Mouse (Mus musculus) liver (tissue): ENCODE results near the gene Prkd2.

Experiments
- DNase-seq: peaks from one replicate; pipeline ENCODE4 v3.0.0-alpha.2; 2020; ENCODE audit warnings: mixed read lengths

The Prkd2 gene

DNA sequence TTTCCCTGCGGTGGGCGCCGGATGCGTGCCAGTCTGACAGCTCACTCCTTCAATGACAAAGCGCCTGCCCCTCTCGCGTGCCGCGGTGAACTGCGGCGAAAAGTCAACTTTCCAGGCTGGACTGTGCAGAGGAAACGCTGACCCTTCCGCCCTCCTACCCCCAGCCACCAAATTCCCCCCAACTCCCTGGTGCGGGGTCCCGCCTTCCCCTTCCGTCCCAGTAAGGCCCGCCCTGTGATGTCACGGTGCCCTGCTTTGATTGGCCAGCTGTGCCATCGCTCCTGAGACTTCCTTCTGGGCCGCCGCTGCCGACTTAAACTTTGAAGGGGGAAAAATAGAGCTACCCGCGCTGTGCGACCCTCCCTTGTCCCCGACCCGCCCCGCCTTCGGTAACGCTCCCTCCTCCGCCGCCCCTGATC lies at the start of gene Prkd2:
Prkd2 (plus strand) TSS at position 258 of the 419 bp plus-strand sequence.
- DNase-seq, result peak; percentile 88

DNA sequence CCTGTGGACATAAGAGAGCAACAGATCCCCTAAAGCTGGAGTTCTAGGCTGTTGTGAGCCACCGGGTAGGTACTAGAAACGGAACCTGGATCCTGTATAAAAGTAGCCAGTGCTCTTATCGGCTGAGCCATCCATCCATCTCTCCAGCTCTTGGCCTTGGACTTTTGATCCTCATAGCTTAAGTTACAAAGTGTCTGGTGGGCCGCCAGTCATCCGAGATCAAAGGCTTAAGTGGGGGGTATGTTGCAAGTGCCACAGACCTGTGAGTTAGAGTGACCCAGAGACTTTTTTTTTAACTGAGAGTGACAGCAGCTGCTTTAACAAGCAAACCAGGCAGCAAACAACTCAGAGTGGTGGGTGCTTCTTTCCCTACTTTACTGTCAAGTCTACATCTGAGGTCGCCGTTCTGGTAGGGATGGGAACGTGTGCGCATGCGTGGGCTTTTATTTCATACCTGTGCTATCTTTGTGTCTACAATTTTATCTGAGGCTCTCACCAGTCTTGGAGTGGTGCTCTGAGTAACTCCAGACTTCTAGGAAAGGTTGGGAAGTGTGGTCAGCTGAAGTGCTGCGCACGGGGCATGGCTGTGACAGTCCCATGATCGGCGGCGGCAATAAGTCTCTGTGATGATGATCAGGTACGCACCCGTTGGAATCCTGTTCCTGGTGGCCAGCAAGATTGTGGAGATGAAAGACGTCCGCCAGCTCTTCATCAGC lies 49.5 kb upstream of the Prkd2 start:
- DNase-seq, result no peak

DNA sequence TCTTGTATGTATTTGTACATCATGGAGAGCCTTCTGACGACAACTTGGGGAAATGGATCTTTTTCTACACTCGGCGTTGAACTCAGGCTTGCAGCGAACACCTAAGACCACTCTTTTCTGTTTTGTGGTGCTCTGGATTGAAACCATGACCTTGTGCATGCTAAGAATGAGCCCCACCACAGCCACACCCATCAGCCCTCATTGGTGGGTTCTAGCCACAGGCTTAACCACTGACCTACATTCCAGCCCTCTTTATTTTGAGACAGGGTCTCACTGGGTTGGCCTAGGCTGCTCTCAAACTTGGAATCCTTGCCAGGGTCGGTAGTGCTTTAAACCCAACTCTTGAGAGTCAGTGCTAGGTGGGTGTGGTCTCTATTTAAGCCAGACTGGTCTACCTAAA lies 47.8 kb upstream of the Prkd2 start:
- no peak for DNase-seq

DNA sequence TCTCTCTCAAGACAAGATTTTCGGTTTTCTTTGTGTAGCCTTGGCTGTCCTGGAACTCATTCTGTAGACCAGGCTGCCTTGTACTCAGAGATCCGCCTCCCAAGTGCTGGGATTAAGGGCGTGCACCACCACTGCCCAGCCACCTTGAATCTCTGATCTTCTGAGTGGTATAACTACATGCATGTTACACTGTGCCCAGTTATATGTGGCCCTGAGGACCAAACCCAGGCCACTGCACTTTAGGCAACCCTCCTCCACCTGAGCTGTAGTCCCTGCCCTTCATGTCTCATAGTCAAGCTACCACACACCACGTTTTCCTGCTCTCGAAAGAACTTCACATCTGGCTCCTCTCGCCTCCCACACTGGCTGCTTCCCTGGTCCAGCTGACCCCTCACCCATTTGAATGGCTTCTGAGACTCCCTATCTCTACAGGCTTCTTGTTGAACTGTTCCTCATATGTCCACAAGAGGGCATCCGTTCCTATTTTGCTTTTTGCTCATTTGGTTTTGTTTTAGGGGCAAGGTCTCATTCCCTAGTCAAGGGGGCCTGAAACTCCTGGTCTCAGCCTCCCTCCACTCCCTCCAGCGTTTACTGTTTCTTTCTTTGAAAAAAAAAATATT lies 38.2 kb upstream of the Prkd2 start:
- no peak for DNase-seq

DNA sequence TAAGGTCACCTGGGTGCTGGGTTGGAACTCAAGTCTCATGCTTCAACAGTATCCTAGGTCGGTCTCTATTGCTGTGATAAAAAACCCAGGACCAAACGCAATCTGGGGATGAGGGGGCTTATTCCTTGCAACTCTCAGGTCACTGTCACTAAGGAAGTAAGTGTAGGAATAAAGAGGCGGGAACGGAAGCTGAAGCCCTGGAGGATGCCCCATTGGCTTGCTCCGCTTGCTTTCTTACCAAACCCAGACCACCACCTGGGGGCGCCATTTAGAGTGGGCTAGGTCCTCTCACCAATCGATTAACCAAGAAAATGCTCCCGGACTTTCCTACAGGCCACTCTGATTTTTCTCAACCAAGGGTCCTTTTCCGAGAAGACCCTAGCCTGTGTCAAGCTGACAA lies 34.8 kb upstream of the Prkd2 start:
- peak; percentile 53 for DNase-seq

DNA sequence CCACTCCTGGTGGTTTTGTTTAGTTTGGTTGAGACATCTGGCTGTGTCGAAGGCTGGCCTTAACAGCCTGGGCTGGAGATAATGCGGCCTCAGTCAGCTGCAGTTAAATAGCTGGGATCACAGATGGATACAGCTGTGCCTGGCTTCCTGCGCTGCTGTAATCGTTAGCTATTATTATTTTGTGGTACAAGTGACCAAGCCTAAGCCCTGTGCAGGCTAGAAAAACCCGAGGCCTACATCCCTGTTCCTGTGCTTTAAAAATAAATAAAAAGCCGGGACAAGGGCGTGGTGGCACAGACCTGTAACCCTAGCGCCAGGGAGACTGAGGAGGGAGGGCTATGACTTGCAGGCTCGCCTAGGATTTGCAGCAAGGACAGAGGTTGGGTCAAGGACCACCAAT lies 34.1 kb upstream of the Prkd2 start:
- no peak for DNase-seq

DNA sequence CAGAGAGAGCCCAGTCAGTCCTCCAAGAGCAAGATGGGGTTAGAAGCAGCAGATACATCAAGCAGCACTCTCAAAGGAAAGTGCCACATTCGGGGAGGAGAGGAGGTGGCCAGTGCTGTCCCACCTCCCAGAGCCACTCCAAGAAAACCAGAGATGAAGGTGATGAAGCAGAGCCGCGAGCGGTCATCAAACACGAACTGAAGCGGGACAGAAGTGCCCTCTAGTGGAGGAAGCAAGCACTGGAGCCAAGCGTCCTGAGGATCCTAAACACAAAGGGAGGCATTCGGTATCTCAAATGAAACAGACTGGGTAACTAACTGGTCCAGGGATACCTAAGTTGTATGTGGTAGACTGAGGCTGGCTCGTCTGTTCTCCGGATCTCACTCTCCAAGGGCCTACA lies 33.0 kb upstream of the Prkd2 start:
- DNase-seq, result peak; percentile 75

DNA sequence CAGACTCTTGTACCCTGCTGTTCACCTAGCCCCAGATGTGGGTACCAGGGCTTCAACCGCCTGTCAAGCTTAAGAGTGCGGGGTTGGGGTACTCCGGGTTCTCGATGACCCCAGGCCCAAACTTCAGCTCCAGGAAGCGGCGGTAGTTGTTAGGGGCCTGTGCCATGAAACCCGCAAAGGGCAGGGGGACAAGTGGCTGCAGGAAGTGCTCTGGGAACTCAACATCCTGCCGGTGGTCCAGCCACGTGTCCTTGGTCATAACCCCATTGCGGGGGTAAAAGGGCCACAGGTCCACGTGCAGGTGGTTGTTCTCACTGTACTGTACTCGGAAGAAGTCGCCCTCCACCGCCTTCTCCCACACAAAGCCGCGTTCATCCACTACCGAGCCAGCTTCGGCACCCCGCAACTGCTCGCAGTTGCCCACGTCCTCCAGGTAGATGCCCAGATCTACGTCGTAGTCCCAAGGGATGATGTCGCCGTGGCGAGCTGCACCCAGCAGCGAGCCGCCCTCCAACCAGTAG lies 32.2 kb upstream of the Prkd2 start:
- no peak for DNase-seq

DNA sequence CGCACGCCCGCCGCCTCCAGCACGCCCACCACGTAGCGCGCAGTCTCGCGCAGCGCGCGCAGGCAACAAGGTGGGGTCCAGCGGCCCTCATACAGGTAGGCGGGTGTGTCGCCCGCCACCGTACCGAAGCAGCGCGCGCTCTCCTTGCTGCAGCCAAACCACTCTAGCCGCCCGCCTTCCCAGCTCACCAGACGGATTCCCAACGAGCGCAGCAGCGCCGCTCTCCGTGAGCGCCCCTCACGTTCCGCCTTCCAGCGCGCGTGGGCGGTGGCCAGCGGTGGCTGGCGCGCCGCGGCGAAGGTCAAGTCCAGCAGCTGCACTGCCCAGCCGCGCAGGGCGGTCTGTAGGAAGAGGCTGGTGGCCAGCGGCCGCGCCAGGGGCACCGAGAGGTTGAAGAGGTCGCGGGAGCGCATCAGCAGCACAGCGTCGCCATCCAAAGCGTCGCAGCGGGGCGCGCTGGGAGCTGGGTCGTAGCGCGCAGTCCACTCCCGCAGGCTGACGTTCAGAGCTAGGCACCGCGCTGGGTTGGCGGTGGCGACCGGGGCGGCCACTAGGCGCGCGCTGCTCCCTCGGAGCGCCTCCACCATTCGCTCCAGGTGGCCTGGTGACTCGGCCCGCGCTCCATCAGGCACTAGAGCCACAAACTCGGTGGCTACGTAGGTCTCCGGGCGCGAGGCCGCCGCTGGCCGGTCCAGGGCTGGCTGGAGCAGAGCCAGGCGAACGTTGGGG lies 31.6 kb upstream of the Prkd2 start:
- DNase-seq, result peak; percentile 29

DNA sequence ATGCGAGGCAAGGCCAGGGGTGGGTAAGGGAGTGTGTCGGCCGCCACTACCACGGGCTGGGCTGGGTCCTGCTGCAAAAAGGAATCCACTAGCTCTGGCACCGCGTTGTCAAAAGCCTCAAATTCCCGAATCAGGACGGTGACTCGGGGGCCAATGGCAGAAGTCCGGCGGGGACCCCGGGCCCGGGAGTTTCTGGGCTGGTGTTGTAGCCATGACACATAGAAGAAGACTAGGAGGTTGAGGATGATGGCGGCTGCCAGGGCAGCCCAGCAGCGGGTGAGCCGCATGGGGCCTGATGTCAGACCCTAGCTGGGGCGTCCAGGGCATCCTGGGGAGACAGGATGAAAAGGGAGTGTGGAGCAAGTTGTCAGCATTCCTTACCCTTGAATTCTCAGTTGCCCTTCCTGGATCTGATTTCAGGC lies 31.0 kb upstream of the Prkd2 start:
- DNase-seq, result no peak

DNA sequence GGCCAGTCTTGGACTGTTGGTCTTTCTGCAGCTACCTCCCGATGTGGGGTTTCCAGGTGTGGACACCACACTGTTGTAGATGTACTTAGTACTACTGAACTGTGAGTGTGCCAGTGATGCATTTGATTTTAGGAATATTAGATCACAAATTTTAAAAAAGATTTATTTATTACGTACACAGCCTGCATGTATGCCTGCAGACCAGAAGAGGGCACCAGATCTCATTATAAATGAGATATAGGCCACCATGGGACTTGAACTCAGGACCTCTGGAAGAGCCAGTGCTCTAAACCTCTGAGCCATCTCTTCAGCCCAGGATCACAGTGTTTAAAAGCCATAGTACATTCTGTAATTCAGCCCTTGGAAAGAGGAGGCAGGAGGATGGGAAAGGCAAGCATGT lies 30.2 kb upstream of the Prkd2 start:
- DNase-seq, result no peak

DNA sequence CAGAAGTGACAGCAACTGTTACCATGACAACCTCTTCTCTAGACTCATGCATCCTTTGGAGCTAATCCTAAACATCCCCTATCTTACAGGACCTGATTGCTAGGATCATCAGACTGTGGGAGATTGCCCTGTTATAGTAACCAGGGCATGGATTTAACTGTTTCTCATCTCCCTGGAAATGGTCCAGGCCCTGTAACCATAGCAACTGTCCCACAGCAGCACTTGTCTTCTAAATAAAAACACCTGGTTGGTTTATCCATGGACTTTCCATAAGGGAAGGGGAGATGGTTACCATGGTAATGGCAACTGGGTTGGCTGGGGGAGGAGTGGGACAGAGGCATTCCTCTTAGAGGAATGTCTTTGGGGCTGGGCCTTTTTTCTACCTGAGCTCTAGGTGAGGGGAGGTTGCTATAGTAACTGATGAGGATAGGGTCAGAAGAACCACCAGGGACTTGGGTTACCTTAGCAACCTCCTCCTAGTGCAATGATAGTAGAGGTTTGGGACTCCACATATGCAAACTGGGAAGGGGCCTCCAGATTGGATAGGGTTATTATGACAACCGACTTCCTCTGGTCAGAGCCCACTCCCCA lies 27.3 kb upstream of the Prkd2 start, which contains the start of gene Strn4:
Strn4 (plus strand) TSS at position 539 of the 591 bp plus-strand sequence.
- DNase-seq, result no peak

DNA sequence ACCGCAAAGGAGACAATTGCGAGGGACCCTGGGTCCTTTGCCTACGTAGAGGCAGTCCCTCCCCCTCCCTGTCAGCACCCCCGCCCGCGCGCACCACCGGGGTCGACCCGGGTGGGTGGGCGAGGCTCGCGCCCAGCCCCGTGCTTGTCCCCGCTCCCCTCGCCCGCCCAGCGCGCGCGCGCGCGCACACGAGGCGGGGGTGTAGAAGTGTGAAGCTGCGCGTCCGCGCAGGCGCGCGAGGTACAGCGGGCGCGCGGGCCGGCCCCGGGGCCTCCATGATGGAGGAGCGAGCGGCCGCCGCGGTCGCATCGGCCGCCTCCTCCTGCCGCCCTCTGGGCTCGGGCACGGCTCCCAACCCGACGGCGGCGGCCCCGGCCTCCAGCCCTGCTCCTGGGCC lies 26.6 kb upstream of the Prkd2 start:
- peak; percentile 86 for DNase-seq

DNA sequence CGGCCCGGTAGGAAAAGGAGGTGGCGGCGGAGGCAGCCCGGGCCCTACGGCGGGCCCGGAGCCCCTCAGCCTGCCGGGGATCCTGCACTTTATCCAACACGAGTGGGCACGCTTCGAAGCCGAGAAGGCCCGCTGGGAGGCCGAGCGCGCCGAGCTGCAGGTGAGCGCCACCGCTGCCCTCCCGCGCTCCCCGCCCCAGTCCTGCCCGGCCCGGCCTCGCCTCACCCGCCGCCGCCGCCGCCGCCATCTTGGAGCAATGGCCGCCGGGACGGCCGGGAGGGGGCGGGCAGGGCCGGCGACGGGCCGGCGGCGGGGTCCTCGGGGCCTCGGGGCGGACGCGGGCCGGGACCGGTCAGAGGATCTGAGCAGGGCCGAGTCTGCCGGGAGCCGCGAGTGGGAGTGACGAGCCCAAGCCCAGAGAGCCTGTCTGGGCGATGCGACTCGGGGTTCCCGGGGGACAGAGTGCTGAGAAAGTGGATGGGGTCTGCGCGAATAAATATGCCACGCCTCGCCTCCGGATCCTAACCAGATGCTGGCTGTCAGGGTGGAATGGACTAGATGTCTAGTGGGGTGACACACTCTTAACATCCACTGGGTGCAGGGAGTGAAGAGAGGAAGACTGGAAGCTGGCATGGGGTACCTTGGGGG lies 26.1 kb upstream of the Prkd2 start, which contains the start of gene Fkrp:
Fkrp (minus strand) TSS at position 258 of the 648 bp plus-strand sequence.
- DNase-seq, result peak; percentile 78

DNA sequence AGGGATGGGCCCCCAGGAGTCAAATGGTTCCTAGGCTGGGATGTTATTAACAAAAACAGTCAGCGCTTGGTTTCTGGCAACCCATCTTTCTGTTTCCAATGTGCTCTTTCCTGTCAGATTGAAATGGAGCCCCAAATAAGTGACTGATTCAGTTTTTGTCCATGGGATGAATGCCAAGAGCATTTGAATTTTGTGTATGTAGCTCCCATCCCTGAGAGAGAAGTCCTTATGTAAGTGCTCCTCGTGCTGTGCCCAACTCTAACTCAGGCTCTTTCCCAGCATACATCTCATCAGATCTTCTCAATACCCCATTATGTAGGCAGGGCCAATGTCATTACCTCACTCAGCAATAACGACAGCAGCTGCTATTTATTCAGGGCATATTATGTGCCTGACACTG lies 25.0 kb upstream of the Prkd2 start:
- no peak for DNase-seq

DNA sequence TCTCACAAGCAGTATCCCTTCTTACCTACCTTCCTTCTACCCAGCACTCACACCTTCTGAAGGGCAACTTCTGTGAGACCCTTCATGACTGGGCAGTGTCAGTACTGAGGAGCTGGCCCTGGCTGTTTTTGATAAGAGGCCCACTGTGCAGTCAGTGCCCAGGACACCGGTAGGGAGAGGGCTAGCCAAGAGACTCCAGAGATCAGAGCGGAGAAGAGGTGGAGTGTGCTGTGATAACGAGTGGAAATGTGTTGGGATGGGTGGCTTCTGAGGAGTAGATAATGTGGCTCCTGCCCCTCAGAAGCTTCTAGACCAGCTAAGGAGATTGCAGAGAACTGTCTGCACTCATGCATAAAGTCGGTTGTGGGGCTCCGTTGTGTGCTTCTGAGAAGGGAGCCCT lies 22.9 kb upstream of the Prkd2 start:
- DNase-seq, result peak; percentile 74

DNA sequence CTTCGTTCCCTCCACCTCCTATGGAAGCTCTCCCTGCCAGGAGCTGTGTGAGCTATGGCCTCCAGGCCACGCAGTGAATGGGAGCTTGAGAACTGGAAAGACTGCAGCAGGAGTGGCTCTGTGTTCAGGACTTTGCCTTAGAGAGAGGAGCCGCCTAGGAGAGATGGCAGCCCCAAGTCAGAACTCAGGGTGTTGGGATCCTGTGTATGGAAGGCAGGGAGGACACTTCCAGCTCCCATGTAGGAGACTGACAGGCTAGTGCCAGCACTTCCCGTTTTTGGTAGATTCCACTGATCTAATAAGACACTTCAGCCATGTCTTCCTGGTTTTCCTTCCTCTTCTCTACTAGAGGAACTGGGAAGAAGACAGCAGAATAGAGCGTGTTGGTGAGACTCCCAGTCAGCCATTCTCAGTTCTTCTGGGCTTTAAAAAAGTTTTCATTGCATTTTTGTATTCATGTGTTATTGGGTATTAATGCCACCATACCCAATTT lies 22.4 kb upstream of the Prkd2 start:
- no peak for DNase-seq

DNA sequence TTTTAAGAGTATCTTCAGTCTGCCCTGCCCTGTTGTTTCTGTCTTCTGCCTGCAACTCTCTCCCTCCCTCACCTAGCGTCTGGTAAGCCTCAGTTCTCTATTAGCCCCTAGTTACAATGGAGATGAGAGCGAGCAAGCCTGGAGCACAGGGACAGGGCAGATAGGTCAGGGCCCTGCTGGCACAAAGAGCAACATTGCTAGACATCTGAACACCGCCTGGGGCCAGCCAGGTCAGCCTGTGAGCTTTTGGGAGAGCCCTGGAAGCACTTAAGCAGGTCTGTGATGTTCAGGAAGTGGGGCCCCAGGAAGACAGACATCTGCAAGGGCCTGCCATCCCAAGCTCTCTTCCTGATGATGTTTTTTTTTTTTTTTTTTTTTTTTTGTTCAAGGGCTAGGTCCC lies 21.6 kb upstream of the Prkd2 start:
- DNase-seq, result no peak

DNA sequence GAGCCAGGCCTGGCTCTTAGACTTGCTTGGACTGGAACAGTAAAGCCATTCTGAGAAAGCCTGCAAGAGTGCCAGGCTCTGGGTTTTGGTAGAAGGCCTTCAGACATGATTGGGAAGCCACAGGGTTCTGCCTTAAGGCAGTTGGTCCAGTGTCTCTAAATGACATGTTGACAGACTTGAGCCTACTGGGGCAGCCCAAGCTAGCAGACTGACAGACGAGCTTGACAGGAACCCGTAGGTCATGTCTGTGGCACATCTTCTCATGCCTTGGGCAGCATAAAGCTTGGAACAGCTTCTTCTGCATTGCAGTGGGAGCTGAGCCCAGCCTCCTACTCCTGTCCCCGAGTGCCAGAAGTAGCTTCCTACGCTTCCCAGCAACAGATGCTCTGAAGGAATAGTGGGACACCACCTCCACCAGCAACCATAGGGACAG lies 21.0 kb upstream of the Prkd2 start:
- no peak for DNase-seq

DNA sequence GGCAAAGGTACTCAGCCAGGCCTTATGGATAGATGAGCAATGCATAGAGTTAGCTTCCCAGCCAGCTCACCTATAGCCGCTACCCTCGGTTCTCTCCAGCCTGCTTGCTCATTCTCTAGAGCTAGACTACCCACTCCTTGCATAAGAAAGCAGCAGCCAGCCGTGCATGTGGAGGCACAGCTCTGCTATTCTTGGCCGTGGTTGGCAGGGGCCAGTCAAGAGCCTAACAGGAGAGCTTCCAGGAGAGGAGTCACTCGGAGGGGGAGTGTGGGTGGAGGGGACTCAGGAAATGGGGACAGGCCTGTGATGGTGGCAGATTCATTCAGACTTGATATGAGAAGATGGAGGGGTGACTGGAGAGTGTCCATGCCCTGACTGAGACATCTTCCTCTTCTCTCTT lies 19.0 kb upstream of the Prkd2 start:
- no peak for DNase-seq

DNA sequence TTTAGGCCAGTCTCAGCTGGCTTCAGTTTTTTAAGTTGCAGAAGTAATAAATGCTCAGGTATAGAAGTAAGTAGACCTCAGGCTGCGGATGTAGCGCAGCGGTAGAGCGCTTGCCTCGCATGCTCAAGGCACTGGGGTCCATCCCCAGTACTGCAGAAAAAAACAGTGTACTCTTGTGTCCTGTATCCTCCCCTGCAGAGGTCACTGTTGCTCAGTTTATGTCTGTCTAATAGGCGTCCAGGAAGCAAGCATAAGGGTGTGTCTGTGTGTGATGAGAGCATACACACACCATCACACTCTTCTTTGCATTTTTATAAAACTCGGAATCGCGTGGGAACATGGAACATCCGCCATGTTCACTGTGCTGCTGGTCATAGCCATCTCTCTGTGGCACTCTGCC lies 16.9 kb upstream of the Prkd2 start:
- no peak for DNase-seq

DNA sequence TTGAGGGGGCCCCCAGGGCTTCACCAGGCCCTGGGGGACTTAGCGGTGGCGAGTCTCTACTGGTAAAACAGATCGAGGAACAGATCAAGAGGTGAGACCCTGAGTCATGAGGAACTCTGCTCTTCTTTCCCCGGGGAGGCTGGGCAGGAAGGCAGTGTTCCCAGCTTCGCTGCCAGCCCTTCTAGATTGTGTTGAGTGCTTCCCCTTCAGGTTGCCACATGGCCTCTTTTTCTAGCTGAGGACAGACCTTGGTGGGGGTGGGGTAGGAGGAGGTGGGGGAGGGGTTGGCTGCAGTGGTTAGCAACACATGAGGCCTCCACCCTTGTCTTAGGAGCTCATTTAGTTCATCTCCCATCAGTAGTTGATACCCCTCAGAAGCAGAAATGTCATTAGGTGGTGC lies 16.1 kb upstream of the Prkd2 start:
- DNase-seq, result no peak

DNA sequence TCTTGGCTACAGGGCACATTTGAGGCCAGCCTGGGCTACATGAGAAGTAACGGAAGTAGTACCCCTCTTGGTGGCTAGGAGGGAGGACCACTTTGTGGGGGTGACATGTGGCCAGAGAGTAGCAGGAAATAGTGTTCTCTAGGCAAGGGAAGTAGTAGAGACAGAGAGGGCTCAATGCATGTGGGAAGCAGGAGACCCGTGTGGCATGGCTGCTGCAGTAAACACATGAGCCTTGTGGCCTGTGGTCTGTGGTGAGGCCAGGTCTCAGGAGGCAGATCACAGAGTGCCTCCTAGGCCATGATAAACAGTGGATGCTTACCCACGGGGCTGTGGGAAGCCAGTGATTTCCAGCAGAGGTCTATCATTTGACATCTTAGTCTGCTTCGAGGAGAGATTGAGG lies 15.4 kb upstream of the Prkd2 start:
- no peak for DNase-seq
